Mouse (Mus musculus) liver, embryonic 14.5 days (tissue): Measurements from ENCODE around the gene Eri3.

ENCODE experiments used
- CTCF ChIP-seq: IDR thresholded peaks from 2 replicates; pipeline ENCODE4 v1.5.1; 2016; ENCODE audit warnings: antibody characterized with exemption, low read depth, control low read depth
- EP300 ChIP-seq: IDR thresholded peaks from 2 replicates; pipeline ENCODE4 v1.6.1; 2016; ENCODE audit warnings: antibody characterized with exemption, low read depth

DNA sequence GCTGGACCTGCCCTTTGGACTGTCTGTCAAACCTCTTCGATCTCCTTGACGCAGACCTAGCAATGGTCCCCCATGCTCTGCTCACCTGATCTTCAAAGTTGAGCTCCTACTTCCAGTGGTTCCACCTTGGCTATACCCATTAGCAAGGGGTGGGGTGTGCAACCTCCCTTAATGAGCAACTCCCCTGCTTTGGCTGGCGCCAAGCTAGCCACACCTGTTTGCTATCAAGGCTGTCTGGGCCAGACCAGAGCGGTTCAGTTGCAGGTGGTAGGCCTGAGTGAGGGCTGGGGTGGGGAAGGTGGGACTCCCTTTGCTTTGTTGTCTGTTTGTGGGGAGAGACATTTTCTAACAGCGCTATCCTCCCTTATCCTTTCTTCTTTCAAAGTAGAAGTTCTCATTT lies 62.5 kb downstream of the Eri3 start:
- no peak for TF ChIP-seq CTCF
- TF ChIP-seq EP300, result no peak
